ENCODE assay signal across 11 mouse cellular contexts in genomic region chr7:112100887-112101286, GRCm38 (mm10).
"Had no signal": no experiment of that assay in that cellular context is flagged by ENCODE, and none has a peak within 500 bp of the region (broad histone marks: within the 10 kb centered on the region; RNA-seq: fewer than 3 reads in every experiment).

No protein-coding gene starts in this region.

- DNase-seq: kidney, postnatal 10 days; kidney, postnatal 4 days; lung, adult 2 months; lung, postnatal 36 days; right cerebral cortex, postnatal 14 days; thymus, postnatal 4 days had no signal

- H3K9me3 ChIP-seq: limb, embryonic 10.5 days; liver, embryonic 15.5 days; midbrain, embryonic 13.5 days had no signal

- ATAC-seq: lung, postnatal 0 days; midbrain, embryonic 13.5 days had no signal

- H3K27me3 ChIP-seq: liver, embryonic 15.5 days; midbrain, embryonic 13.5 days had no signal

- H3K9ac ChIP-seq: liver, embryonic 15.5 days; midbrain, embryonic 13.5 days had no signal

- H3K4me1 ChIP-seq: limb, embryonic 10.5 days; liver, embryonic 15.5 days; midbrain, embryonic 13.5 days had no signal

- H3K27ac ChIP-seq: limb, embryonic 10.5 days; liver, embryonic 15.5 days; midbrain, embryonic 13.5 days had no signal

- H3K4me2 ChIP-seq: liver, embryonic 11.5 days; liver, embryonic 15.5 days; midbrain, embryonic 13.5 days had no signal

- H3K4me3 ChIP-seq: limb, embryonic 10.5 days; liver, embryonic 15.5 days; midbrain, embryonic 13.5 days had no signal
